Mouse (Mus musculus) liver, embryonic 16.5 days (tissue): ENCODE data around the gene Nsmce1. TPM values are rescaled to one million over a fixed set of nuclear protein-coding genes. Genes with fewer than 3 reads are reported as not detected.
A peak's percentile ranks its signal among the peaks of the same experiment; 100 is the strongest.

Experiments
- ATAC-seq: fragments of 200-750 bp; cut with Nextera tagmentation; 2 replicates; pipeline ENCODE4 v1.8.0; 2017; ENCODE audit warnings: low read depth, mild to moderate bottlenecking, moderate number of reproducible peaks, moderate library complexity
- H3K27ac ChIP-seq: fragments of 300-500 bp; sonication (generic); 2 replicates; pipeline ENCODE4 v1.5.1; 2014; ENCODE audit warnings: mild to moderate bottlenecking, low read length
- H3K27me3 ChIP-seq: fragments of 300-500 bp; sonication (generic); 2 replicates; pipeline ENCODE4 v1.6.1; 2014; ENCODE audit warnings: low read depth, low read length, mixed read lengths; ENCODE audit not compliant: control insufficient read depth, insufficient read depth
- H3K36me3 ChIP-seq: fragments of 300-500 bp; sonication (generic); 2 replicates; pipeline ENCODE4 v1.6.1; 2014; ENCODE audit warnings: mild to moderate bottlenecking; ENCODE audit not compliant: control insufficient read depth, insufficient read depth
- H3K4me1 ChIP-seq: fragments of 300-500 bp; sonication (generic); 2 replicates; pipeline ENCODE4 v1.6.1; 2014; ENCODE audit warnings: low read depth, low read length, mixed read lengths; ENCODE audit not compliant: control insufficient read depth
- H3K4me2 ChIP-seq: fragments of 300-500 bp; sonication (generic); 2 replicates; pipeline ENCODE4 v1.6.1; 2014; ENCODE audit warnings: low read depth, low read length, mixed read lengths
- H3K4me3 ChIP-seq: fragments of 300-500 bp; sonication (generic); 2 replicates; pipeline ENCODE4 v1.5.1; 2014; ENCODE audit warnings: low read depth, mild to moderate bottlenecking, low read length
- H3K9ac ChIP-seq: fragments of 300-500 bp; sonication (generic); 2 replicates; pipeline ENCODE4 v1.6.1; 2014; ENCODE audit warnings: low read depth, low read length
- H3K9me3 ChIP-seq: fragments of 300-500 bp; sonication (generic); replicated peaks from 2 replicates; pipeline ENCODE4 v1.6.1; 2016; ENCODE audit warnings: low read length; ENCODE audit not compliant: control insufficient read depth
- WGBS: fragments of 180-500 bp; shearing (Covaris S2); extraction: QIAGEN DNeasy Blood & Tissue Kit; methylation state at CpG from one replicate; pipeline ENCODE4 v1.1.7; 2014; ENCODE audit not compliant: insufficient replicate concordance; 5-methylcytosine and 5-hydroxymethylcytosine counted together
- polyA plus RNA-seq: library from polyadenylated mRNA; unstranded; fragments of >200 nt; fragmentation: Nextera tagmentation; extraction: Ambion mirVana; gene quantifications from 2 replicates; pipeline ENCODE4 v1.2.1, GENCODE M21; 2015

Nsmce1 gene
- polyA plus RNA-seq, 1 experiment from 2014 or later: 64.6 TPM

- Histone ChIP-seq H3K4me1 (peaks cover 23% of the 10 kb centered on the region), H3K27ac (no peak overlapping the region), H3K9ac (no peak overlapping the region), H3K4me2 (no peak overlapping the region), H3K36me3 (peaks cover 30% of the 10 kb centered on the region), H3K27me3 (no peaks in the 10 kb centered on the region), H3K9me3 (no peaks in the 10 kb centered on the region), H3K4me3 (no peak overlapping the region)
- ATAC-seq: no peak
- 27% methylated on average over 5 of the region's 5 CpGs for WGBS
Measured at GRCm38 (mm10) chr7:125469937-125470336, 21.5 kb downstream of the Nsmce1 start.

DNA sequence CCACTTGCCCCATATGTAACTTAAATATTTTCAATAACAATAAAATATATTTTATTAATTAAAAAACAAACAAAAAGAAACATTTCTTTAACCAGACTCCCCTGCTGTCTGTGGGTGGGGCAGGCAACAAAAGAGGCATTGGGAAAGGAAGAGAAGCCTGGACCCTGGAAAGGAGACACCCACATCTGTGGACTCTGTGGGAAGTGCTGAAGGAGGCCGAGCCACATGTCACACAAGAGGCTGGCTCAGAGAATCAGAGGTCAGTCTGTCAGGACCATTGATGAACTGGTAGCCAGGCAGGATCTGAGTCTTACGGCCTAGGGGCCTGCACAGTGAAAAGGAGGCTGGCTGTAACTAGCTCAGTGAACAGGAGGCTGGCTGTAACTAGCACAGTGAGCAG is 29.2 kb downstream of the Nsmce1 start:
- WGBS: 79% methylated on average over 2 of the region's 2 CpGs
- H3K27me3 ChIP-seq: no peaks in the 10 kb centered on the region
- H3K9ac ChIP-seq: no peak overlapping the region
- no peak overlapping the region for H3K27ac ChIP-seq
- no peaks in the 10 kb centered on the region for H3K4me1 ChIP-seq
- no peak for ATAC-seq
- H3K36me3 ChIP-seq: peaks cover 14% of the 10 kb centered on the region
- H3K4me2 ChIP-seq: no peak overlapping the region
- no peaks in the 10 kb centered on the region for H3K9me3 ChIP-seq
- H3K4me3 ChIP-seq: no peak overlapping the region

DNA sequence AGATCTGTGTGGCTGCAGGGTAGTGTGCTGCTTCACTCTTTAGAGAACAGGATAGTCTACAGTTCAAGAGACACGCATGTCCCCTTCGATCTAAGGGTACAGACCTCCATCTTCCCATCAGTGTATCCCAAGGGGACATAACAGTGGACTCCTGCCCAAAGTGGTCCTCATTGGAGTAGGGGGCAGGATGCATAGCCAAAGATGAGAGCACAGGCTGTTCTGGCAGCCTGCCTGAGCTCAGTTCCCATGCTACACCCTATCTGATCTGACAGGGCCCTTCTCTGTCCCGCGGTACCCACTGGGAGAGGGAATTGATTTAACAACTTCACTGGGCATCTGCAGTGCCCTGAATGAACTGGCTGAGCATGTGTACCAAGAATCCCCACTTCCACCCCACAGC is 37.7 kb downstream of the Nsmce1 start:
- 89% methylated on average over 4 of the region's 4 CpGs for WGBS
- Histone ChIP-seq H3K4me3 (no peak overlapping the region), H3K9ac (no peak overlapping the region), H3K27ac (no peak overlapping the region), H3K36me3 (peaks cover 3% of the 10 kb centered on the region), H3K9me3 (no peaks in the 10 kb centered on the region), H3K4me1 (peaks cover 10% of the 10 kb centered on the region), H3K4me2 (no peak overlapping the region), H3K27me3 (no peaks in the 10 kb centered on the region)
- ATAC-seq: no peak

DNA sequence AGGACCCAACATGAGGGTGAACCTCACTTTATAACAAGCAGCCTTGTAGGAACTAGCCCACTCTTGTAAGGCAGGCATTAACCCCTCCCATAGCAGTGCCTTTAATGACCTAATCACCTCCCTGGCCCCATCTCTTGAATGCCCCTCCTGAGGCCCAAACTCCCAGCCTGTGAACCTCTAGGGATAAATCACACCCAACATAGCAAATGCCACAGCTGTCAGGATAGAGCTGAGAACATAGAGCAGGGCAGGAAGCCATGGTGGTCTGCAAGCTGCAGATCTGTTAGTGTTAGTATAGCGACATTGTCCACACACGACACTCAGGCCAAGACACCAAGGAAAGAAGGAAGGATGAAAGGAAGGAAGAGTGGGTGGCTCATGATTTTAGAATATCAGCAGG is 40.3 kb downstream of the Nsmce1 start:
- H3K9ac ChIP-seq: no peak overlapping the region
- 79% methylated on average over 2 of the region's 2 CpGs for WGBS
- H3K4me1 ChIP-seq: peaks cover 12% of the 10 kb centered on the region
- H3K27me3 ChIP-seq: no peaks in the 10 kb centered on the region
- no peaks in the 10 kb centered on the region for H3K36me3 ChIP-seq
- H3K4me3 ChIP-seq: no peak overlapping the region
- no peak overlapping the region for H3K27ac ChIP-seq
- ATAC-seq: no peak
- no peaks in the 10 kb centered on the region for H3K9me3 ChIP-seq
- no peak overlapping the region for H3K4me2 ChIP-seq

- no peak overlapping the region for H3K27ac ChIP-seq
- no peaks in the 10 kb centered on the region for H3K9me3 ChIP-seq
- 70% methylated on average over 1 of the region's 1 CpGs for whole genome bisulfite sequencing
- H3K9ac ChIP-seq: no peak overlapping the region
- peaks cover 16% of the 10 kb centered on the region for H3K4me1 ChIP-seq
- no peaks in the 10 kb centered on the region for H3K36me3 ChIP-seq
- H3K27me3 ChIP-seq: no peaks in the 10 kb centered on the region
- no peak overlapping the region for H3K4me3 ChIP-seq
- H3K4me2 ChIP-seq: no peak overlapping the region
- no peak for ATAC-seq
Measured at GRCm38 (mm10) chr7:125450678-125451077, 40.7 kb downstream of the Nsmce1 start.

GRCm38 (mm10) chr7:125444464-125445401 is 46.7 kb downstream of the Nsmce1 start, which contains the start of gene Kdm8:
Kdm8 (plus strand) TSS chr7:125444676.
- whole genome bisulfite sequencing: under 1% methylated on average over 61 of the region's 61 CpGs
- peaks cover 37% of the 10 kb centered on the region for H3K4me1 ChIP-seq
- peak; percentile 96 for ATAC-seq

GRCm38 (mm10) chr7:125444076-125444463 is 47.3 kb downstream of the Nsmce1 start:
- no peaks in the 10 kb centered on the region for H3K36me3 ChIP-seq
- H3K27me3 ChIP-seq: no peaks in the 10 kb centered on the region
- ATAC-seq: 0 out of 2 replicates have a peak, but pooled peaks have one; percentile 0
- peaks cover 31% of the 10 kb centered on the region for H3K4me1 ChIP-seq
- WGBS: 19% methylated on average over 10 of the region's 10 CpGs
- peak overlapping the region; percentile 81 for H3K9ac ChIP-seq
- no peaks in the 10 kb centered on the region for H3K9me3 ChIP-seq
- peak overlapping the region; percentile 98 for H3K27ac ChIP-seq
- peak overlapping the region; percentile 91 for H3K4me2 ChIP-seq
- H3K4me3 ChIP-seq: peak overlapping the region; percentile 75

More at GRCm38 (mm10) chr7:125444464-125445401, 46.7 kb downstream of the Nsmce1 start, which contains the start of gene Kdm8:
- Histone ChIP-seq H3K27ac (peak within 1 kb of the TSS; percentile 98), H3K4me2 (peak within 1 kb of the TSS; percentile 91), H3K36me3 (no peaks in the 10 kb centered on the region), H3K27me3 (no peaks in the 10 kb centered on the region), H3K4me3 (peak within 1 kb of the TSS; percentile 75), H3K9me3 (no peaks in the 10 kb centered on the region), H3K9ac (peak within 1 kb of the TSS; percentile 81)

GRCm38 (mm10) chr7:125442323-125442722 is 49.1 kb downstream of the Nsmce1 start:
- H3K4me1 ChIP-seq: peaks cover 27% of the 10 kb centered on the region
- H3K36me3 ChIP-seq: no peaks in the 10 kb centered on the region
- H3K9me3 ChIP-seq: no peaks in the 10 kb centered on the region
- H3K4me2 ChIP-seq: no peak overlapping the region
- no peak overlapping the region for H3K4me3 ChIP-seq
- no peaks in the 10 kb centered on the region for H3K27me3 ChIP-seq
- ATAC-seq: no peak
- no peak overlapping the region for H3K9ac ChIP-seq
- WGBS: 56% methylated on average over 4 of the region's 4 CpGs
- no peak overlapping the region for H3K27ac ChIP-seq

GRCm38 (mm10) chr7:125434666-125435290 is 56.6 kb downstream of the Nsmce1 start:
- H3K4me1 ChIP-seq: peaks cover 9% of the 10 kb centered on the region
- H3K9ac ChIP-seq: no peak overlapping the region; the same call in 1 of the 2 replicates
- no peak for ATAC-seq
- H3K4me3 ChIP-seq: no peak overlapping the region
- H3K9me3 ChIP-seq: no peaks in the 10 kb centered on the region
- no peak overlapping the region for H3K27ac ChIP-seq
- H3K27me3 ChIP-seq: no peaks in the 10 kb centered on the region
- H3K4me2 ChIP-seq: no peak overlapping the region
- H3K36me3 ChIP-seq: no peaks in the 10 kb centered on the region
- WGBS: 42% methylated on average over 8 of the region's 8 CpGs
